Mouse (Mus musculus) forebrain, embryonic 10.5 days (tissue): Measurements from ENCODE around the gene Hsd11b2. TPM values are rescaled to one million over a fixed set of nuclear protein-coding genes. Genes with fewer than 3 reads are reported as not detected.
"Not testable (repeated sequence)": the region's sequence is repeated elsewhere in the genome, so short reads cannot be mapped to it uniquely, and the experiment has no call there.

Experiments used
- DNase-seq: peaks from one replicate; pipeline ENCODE4 v3.0.0-alpha.2; 2017; ENCODE audit warnings: low spot score; ENCODE audit errors: extremely low spot score
- H3K27ac ChIP-seq: fragments of 300-500 bp; sonication (generic); 2 replicates; pipeline ENCODE4 v1.5.1; 2016; ENCODE audit warnings: mild to moderate bottlenecking
- H3K27me3 ChIP-seq: fragments of 300-500 bp; sonication (generic); 2 replicates; pipeline ENCODE4 v1.6.1; 2016; ENCODE audit warnings: mild to moderate bottlenecking; ENCODE audit not compliant: poor library complexity, severe bottlenecking
- H3K36me3 ChIP-seq: fragments of 300-500 bp; sonication (generic); replicated peaks from 2 replicates; pipeline ENCODE4 v1.6.1; 2016; ENCODE audit warnings: mild to moderate bottlenecking, moderate library complexity
- H3K4me1 ChIP-seq: fragments of 300-500 bp; sonication (generic); 2 replicates; pipeline ENCODE4 v1.6.1; 2016
- H3K4me3 ChIP-seq: fragments of 300-500 bp; sonication (generic); 2 replicates; pipeline ENCODE4 v1.5.1; 2016; ENCODE audit warnings: mild to moderate bottlenecking, moderate library complexity
- H3K9me3 ChIP-seq: fragments of 300-500 bp; sonication (generic); 2 replicates; pipeline ENCODE4 v1.6.1; 2016; ENCODE audit warnings: mild to moderate bottlenecking, moderate library complexity
- WGBS: fragments of 180-500 bp; shearing (Covaris S2); methylation state at CpG from one replicate; pipeline ENCODE4 v1.1.7; 2016; 5-methylcytosine and 5-hydroxymethylcytosine counted together
- polyA plus RNA-seq: library from polyadenylated mRNA; unstranded; fragments of >200 nt; fragmentation: Nextera tagmentation; extraction: Ambion mirVana; gene quantifications from 2 replicates; pipeline ENCODE4 v1.2.1, GENCODE M21; 2016

Hsd11b2 gene
- polyA plus RNA-seq, 1 experiment from 2014 or later: 15.6 TPM

DNA sequence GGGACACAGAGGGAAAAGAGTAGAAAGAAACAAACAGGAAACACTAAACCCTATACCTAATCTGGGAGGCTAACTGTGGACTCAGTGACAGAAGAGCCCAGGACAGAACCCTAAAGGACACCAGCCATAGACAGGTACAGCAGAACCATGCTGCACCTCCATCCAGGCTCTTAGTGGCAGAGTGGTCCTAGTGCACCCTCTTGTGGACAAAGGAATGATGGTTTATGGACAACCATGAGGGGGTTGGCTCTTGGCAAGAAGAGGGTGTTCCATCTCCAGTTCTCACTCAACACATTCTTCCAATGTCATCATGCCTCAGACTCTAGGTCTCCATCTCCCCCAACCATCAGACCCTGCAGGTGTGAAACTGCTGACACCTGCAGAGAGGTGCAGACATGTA, 35.5 kb downstream of the Hsd11b2 start:
- 0 out of 2 replicates have a peak, but pooled peaks cover 3% of the 10 kb centered on the region for H3K4me1 ChIP-seq
- DNase-seq: peak; percentile 51
- no peaks in the 10 kb centered on the region for H3K9me3 ChIP-seq
- no peak overlapping the region for H3K4me3 ChIP-seq
- no peak overlapping the region for H3K27ac ChIP-seq
- no peaks in the 10 kb centered on the region for H3K36me3 ChIP-seq
- no peaks in the 10 kb centered on the region for H3K27me3 ChIP-seq

DNA sequence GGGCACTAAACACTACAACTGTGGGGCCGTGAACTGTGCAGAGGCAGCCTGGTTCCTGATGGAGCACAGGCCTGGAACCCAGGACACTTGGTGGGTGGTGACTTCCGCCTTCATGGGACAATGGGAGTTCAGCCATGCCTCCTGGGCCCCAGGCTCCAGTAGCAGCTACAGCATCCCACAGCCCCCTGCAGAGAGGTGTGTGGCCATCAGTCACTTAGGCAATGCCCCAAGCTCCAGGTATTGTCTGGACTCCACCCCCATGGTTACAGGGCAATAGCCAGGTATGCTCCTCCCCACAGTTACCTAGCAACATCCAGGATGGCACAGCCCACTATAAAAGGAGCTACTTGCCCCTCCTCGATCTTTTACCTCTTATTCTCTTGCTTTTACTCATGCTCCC, 36.7 kb downstream of the Hsd11b2 start:
- Histone ChIP-seq H3K27me3 (no peaks in the 10 kb centered on the region), H3K36me3 (no peaks in the 10 kb centered on the region), H3K9me3 (no peaks in the 10 kb centered on the region), H3K27ac (no peak overlapping the region), H3K4me3 (no peak overlapping the region), H3K4me1 (0 out of 2 replicates have a peak, but pooled peaks cover 3% of the 10 kb centered on the region)
- DNase-seq: no peak
- 71% methylated on average over 3 of the region's 3 CpGs for WGBS

DNA sequence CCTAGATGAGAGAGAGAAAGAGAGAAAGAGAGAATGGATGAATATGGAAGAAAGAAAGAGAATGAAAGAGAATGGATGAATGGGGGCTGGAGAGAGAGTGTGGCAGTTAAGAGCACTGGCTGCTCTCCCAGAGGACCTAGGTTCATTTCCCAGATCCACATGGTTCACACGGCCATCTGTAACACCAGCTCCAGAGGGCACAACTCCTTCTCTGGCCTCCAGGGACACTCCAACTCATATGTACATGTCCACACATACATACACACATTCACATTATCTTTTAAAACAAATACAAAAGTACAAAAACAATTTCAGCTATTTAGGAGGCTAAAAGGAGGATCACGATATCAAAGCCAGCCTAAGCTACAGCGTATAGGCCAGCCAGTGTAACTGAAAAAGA, 44.3 kb downstream of the Hsd11b2 start:
- Histone ChIP-seq H3K36me3 (0 out of 2 replicates have a peak, but pooled peaks cover 2% of the 10 kb centered on the region), H3K27me3 (peaks cover 8% of the 10 kb centered on the region), H3K9me3 (no peaks in the 10 kb centered on the region), H3K4me1 (peaks cover 28% of the 10 kb centered on the region), H3K27ac (no peak overlapping the region), H3K4me3 (no peak overlapping the region)
- 91% methylated on average over 3 of the region's 3 CpGs for WGBS
- no peak for DNase-seq

DNA sequence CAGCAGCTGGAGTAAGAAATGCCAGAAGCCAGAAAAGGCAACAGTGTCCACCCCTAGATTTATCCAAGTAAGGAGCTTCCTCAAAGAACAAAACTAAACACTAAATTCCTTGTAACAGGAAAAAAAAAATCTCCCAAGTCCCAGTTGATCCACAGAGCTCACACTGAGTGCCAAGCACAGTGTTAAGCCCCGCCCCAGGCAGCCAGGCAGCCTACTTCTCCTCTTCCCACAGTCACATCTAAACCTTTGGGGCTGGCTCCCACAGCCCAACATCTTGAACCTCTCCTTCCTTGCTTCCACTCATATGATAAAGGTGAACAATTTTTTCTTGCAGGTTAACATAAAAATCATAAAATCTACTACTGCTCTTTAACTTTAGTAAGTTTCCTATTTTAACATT, 45.3 kb downstream of the Hsd11b2 start:
- H3K27ac ChIP-seq: no peak overlapping the region

DNA sequence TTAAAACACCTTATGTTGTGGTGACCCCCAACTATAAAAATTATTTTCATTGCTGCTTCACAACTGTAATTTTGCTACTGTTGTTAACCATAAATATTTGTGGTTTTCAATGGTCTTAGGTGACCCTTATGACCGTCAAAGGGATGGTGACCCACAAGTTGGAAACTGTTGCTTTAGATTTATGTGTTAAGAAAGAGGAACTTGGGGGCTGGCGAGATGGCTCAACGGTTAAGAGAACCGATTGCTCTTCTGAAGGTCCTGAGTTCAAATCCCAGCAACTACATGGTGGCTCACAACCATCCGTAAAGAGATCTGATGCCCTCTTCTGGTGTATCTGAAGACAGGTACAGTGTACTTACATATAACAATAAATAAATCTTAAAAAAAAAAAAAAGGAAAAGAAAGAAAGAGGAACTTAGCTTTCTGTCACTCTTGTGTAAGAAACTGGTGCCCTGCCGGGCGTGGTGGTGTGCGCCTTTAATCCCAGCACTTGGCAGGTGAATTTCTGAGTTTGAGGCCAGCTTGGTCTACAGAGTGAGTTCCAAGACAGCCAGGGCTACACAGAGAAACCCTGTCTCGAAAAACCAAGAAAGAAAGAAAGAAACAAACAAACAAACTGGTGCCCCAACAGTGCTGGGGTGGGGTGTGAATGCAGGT, 46.1 kb downstream of the Hsd11b2 start:
- not testable (repeated sequence) for H3K36me3 ChIP-seq, H3K27ac ChIP-seq, H3K27me3 ChIP-seq, H3K9me3 ChIP-seq, DNase-seq
- Histone ChIP-seq H3K4me1 (peaks cover 28% of the 10 kb centered on the region), H3K4me3 (peak overlapping the region; percentile 80)
- WGBS: 88% methylated on average over 9 of the region's 9 CpGs

More for the DNA sequence above, 45.3 kb downstream of the Hsd11b2 start:
- Histone ChIP-seq H3K27me3 (peaks cover 8% of the 10 kb centered on the region), H3K36me3 (0 out of 2 replicates have a peak, but pooled peaks cover 2% of the 10 kb centered on the region), H3K4me3 (no peak overlapping the region), H3K4me1 (peaks cover 28% of the 10 kb centered on the region), H3K9me3 (no peaks in the 10 kb centered on the region)
- no peak for DNase-seq
- WGBS: 86% methylated on average over 1 of the region's 1 CpGs

DNA sequence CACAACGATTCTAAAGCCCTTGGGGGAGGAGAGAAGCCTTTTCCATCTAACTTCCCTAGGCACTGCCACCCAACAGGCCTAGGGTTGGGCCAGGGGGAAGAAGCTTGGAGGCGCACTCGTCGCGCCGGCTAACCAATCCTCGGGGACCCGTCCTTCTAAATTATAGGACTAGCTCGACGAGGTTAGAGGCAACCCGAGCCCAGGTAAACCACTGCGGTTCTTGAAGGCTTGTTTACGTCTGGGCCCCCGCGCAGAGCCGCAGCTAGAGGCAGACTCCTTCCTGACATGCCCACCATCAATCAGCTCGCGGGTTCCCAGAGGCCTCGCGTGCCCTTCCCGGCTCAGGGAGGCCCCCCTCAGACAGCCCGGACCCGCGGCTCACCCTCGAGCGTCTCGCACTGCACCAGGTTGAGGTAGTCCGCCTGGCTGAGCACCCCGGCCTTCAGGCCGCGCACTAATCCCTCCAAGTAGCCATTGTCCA, 46.9 kb downstream of the Hsd11b2 start:
- Histone ChIP-seq H3K27ac (peak overlapping the region; percentile 86), H3K27me3 (peaks cover 8% of the 10 kb centered on the region), H3K4me3 (peak overlapping the region; percentile 80), H3K9me3 (no peaks in the 10 kb centered on the region), H3K4me1 (peaks cover 28% of the 10 kb centered on the region), H3K36me3 (0 out of 2 replicates have a peak, but pooled peaks cover 2% of the 10 kb centered on the region)
- no peak for DNase-seq
- WGBS: under 1% methylated on average over 31 of the region's 31 CpGs

DNA sequence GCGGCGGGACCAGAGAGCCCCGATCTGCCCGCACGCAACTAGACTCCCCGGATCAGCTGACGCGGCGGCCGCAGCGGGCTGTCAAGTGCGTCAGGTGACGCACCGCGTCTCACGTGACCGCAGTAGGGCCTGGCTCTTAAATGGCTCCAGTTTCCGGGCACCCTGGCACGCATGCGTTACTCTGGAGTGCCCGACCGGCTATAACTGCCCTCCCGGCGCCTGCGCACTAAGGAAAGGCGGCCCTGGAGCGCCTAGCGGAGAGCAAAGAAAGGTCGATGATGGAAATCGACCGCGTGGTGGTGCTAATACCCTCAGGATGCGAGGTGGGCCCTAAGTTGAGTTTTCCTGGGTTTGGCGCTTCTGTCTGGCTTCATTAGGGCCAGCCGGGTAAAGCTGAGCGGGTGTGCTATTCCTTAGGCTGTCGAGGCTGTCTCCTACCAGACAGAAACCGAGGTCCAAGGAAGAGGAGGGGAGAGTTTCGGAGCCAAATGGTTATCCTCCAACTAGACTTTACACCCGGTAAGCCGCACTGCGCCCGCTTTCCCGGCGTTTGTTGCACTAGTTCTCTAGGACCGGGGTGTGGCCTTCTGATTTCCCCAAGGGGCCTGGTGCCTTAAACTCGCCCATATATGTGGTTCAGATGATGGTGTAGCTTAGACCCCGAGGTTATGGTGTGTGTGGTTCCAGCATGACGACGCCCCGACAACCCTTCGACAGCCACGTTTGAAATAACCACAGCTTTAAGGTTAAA, 47.6 kb downstream of the Hsd11b2 start, which contains the start of gene Atp6v0d1:
Gene Atp6v0d1, minus strand, starts transcription at position 96 of the 751 bp plus-strand sequence.
- DNase-seq: peak; percentile 100
- Histone ChIP-seq H3K4me3 (peak within 1 kb of the TSS; percentile 80), H3K9me3 (no peaks in the 10 kb centered on the region), H3K36me3 (0 out of 2 replicates have a peak, but pooled peaks cover 2% of the 10 kb centered on the region), H3K4me1 (peaks cover 28% of the 10 kb centered on the region), H3K27ac (peak within 1 kb of the TSS; percentile 86), H3K27me3 (peaks cover 8% of the 10 kb centered on the region)
- 4% methylated on average over 52 of the region's 53 CpGs for WGBS

DNA sequence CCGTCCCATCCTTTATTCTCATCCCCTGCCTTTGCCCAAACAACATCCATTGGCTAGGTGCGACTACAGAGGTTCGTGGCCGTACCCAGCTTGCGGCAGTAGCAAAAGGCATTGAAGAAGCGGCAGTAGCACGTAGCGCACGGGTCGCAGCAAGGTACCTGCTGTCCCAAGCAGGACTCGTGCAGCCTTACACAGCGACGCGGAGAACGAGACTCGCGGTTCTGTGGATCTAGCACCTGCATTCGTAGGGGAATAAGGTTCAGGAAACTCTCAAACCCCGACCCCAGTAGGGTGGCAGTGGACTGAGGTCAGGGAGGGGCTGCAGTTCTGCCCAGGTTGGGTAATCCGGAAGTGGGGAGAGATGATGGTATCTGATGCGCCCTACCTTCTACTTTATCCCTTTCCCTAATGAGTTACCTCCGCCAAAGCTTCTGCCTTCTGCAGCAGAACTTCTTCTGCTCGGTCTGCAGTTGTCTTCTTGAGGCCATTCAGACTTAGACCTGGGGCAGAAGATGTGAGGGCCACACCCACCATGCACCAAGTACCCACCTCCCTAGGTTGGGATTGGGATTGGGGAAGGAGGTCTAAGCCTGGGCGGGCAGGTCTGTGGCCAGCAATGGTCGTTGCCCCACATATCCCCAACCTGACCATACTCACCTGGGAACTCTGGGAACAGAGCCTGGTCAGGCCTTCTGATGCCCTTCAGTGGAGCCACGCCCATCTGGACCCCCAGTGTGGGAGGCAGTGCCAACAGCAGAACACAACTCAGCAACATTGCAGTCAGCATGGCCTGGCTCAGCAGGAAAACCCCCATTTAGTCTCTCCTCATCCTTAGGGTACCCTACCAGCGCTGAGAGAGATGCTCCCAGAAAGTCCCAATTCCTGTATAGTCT, 48.4 kb downstream of the Hsd11b2 start:
- Histone ChIP-seq H3K4me3 (peak overlapping the region; percentile 80), H3K36me3 (0 out of 2 replicates have a peak, but pooled peaks cover 2% of the 10 kb centered on the region), H3K4me1 (peaks cover 28% of the 10 kb centered on the region), H3K9me3 (no peaks in the 10 kb centered on the region), H3K27me3 (peaks cover 8% of the 10 kb centered on the region), H3K27ac (peak overlapping the region; percentile 86)
- DNase-seq: peak; percentile 33
- 29% methylated on average over 27 of the region's 27 CpGs for WGBS

DNA sequence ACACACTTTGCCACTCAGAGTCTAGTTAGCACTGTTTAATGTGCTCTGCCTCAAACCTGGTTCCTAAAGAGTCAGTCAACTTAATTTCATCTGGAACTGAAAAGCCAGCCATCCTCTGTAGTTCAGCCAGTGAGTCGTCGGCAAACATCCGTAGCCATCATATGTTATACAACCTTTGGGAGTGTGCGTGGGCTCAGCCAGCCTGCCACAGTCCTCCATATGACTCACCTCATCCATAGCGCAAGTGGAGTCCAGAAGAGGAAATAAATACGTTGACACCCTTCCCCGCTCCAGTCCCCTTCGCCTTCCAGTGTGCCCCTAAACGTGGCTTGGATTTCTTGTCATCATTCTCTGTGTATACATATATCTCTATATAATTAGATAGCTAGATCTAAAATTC, 53.3 kb downstream of the Hsd11b2 start:
- Histone ChIP-seq H3K36me3 (no peaks in the 10 kb centered on the region), H3K4me3 (no peak overlapping the region), H3K4me1 (peaks cover 7% of the 10 kb centered on the region), H3K9me3 (no peaks in the 10 kb centered on the region), H3K27me3 (peaks cover 8% of the 10 kb centered on the region), H3K27ac (no peak overlapping the region)
- 92% methylated on average over 9 of the region's 9 CpGs for WGBS
- DNase-seq: no peak

DNA sequence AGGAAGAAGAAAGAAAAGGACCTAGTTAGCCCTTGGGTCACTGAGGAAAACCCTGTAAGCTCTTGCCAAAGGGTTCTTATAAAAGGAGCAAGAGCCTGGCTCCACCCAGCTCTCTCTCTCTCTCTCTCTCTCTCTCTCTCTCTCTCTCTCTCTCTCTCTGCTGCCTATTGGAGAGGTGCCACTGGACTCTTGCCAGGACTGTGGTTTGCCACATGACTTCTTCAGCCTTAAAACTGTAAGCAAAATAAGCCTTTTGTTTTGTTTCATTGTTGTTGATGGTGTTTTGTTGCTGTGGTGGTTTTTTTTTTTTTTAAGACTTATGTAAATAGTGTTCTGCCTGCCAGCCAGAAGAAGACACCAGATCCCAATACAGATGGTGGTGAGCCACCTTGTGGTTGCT, 54.9 kb downstream of the Hsd11b2 start:
- no peaks in the 10 kb centered on the region for H3K9me3 ChIP-seq
- H3K36me3 ChIP-seq: no peaks in the 10 kb centered on the region
- no peak for DNase-seq
- H3K4me1 ChIP-seq: no peaks in the 10 kb centered on the region
- H3K4me3 ChIP-seq: no peak overlapping the region
- no peaks in the 10 kb centered on the region for H3K27me3 ChIP-seq
- no peak overlapping the region for H3K27ac ChIP-seq
